Mouse (Mus musculus): ENCODE results near the gene Pdp2. TPM values are rescaled to one million over a fixed set of nuclear protein-coding genes. Genes with fewer than 3 reads are reported as not detected.
"Not testable (repeated sequence)": the region's sequence is repeated elsewhere in the genome, so short reads cannot be mapped to it uniquely, and the experiment has no call there.

Pdp2 gene
- polyA plus RNA-seq, 1 experiment from 2014 or later = 12.2 TPM

- no peaks in the 10 kb centered on the region for H3K9me3 ChIP-seq (ENCODE audit: control insufficient read depth)
- H3K4me3 ChIP-seq (ENCODE audit: low read depth, low read length) = peak within 1 kb of the TSS; percentile 88
- no peak; the same call in 1 of the 2 replicates for TF ChIP-seq CTCF (IDR thresholded peaks at IDR 0.05; ENCODE audit: low read depth)
- peak; percentile 90 for ATAC-seq
- H3K27ac ChIP-seq (ENCODE audit: low read depth, low read length) = peak within 1 kb of the TSS; percentile 77
- H3K36me3 ChIP-seq (ENCODE audit: control insufficient read depth, insufficient read depth) = peaks cover 8% of the 10 kb centered on the region
- peak within 1 kb of the TSS; percentile 80 for H3K4me2 ChIP-seq (replicated peaks; ENCODE audit: low read depth)
- H3K4me1 ChIP-seq (replicated peaks; ENCODE audit: control insufficient read depth, insufficient read depth, low read length) = peaks cover 8% of the 10 kb centered on the region; the same call in 1 of the 2 replicates
- no peaks in the 10 kb centered on the region for H3K27me3 ChIP-seq (replicated peaks; ENCODE audit: control insufficient read depth, insufficient read depth, low read length)
- H3K9ac ChIP-seq (ENCODE audit: low read depth, low read length) = peak within 1 kb of the TSS; percentile 71
- under 1% methylated on average over 66 of the region's 66 CpGs for WGBS
Observed at GRCm38 (mm10) chr8:104641426-104642323, 50.4 kb downstream of the Pdp2 start, which contains the start of gene Ciao2b. Ciao2b (minus strand) TSS chr8:104641965.

- Histone ChIP-seq H3K4me1 (replicated peaks; ENCODE audit: control insufficient read depth, insufficient read depth, low read length) (peaks cover 8% of the 10 kb centered on the region; the same call in 1 of the 2 replicates), H3K4me3 (ENCODE audit: low read depth, low read length) (peak overlapping the region; percentile 88), H3K27me3 (replicated peaks; ENCODE audit: control insufficient read depth, insufficient read depth, low read length) (no peaks in the 10 kb centered on the region), H3K9ac (ENCODE audit: low read depth, low read length) (peak overlapping the region; percentile 71), H3K36me3 (ENCODE audit: control insufficient read depth, insufficient read depth) (peaks cover 8% of the 10 kb centered on the region), H3K4me2 (replicated peaks; ENCODE audit: low read depth) (peak overlapping the region; percentile 80), H3K27ac (ENCODE audit: low read depth, low read length) (peak overlapping the region; percentile 77; the same call in 1 of the 2 replicates), H3K9me3 (ENCODE audit: control insufficient read depth) (no peaks in the 10 kb centered on the region)
- WGBS = 76% methylated on average over 6 of the region's 6 CpGs
- no peak for ATAC-seq
- TF ChIP-seq CTCF (IDR thresholded peaks at IDR 0.05; ENCODE audit: low read depth) = no peak
Observed at GRCm38 (mm10) chr8:104642324-104642654, 51.0 kb downstream of the Pdp2 start.

GRCm38 (mm10) chr8:104644187-104644586 is 52.9 kb downstream of the Pdp2 start:
- H3K9me3 ChIP-seq (ENCODE audit: control insufficient read depth); H3K36me3 ChIP-seq (ENCODE audit: control insufficient read depth, insufficient read depth); H3K27ac ChIP-seq (ENCODE audit: low read depth, low read length); H3K4me2 ChIP-seq (replicated peaks; ENCODE audit: low read depth); H3K4me1 ChIP-seq (replicated peaks; ENCODE audit: control insufficient read depth, insufficient read depth, low read length); ATAC-seq; H3K9ac ChIP-seq (ENCODE audit: low read depth, low read length); H3K4me3 ChIP-seq (ENCODE audit: low read depth, low read length); H3K27me3 ChIP-seq (replicated peaks; ENCODE audit: control insufficient read depth, insufficient read depth, low read length): not testable (repeated sequence)
- TF ChIP-seq CTCF (IDR thresholded peaks at IDR 0.05; ENCODE audit: low read depth) = peak; percentile 47
- WGBS = 68% methylated on average over 3 of the region's 3 CpGs

Other genes starting within 250 kb of the Pdp2 start
- gene Cmtm4, start 195.6 kb upstream of the Pdp2 start, polyA plus RNA-seq (2015; fragmentation: Nextera tagmentation; extraction: Ambion mirVana) = 5.9 and 6.7 TPM in 2 replicates
- gene Dync1li2, start 148.4 kb upstream of the Pdp2 start, polyA plus RNA-seq (2015; fragmentation: Nextera tagmentation; extraction: Ambion mirVana) = 19.0 and 20.4 TPM in 2 replicates
- 0.16 TPM in 2 replicates for gene Terb1, start 81.5 kb upstream of the Pdp2 start, polyA plus RNA-seq (2015; fragmentation: Nextera tagmentation; extraction: Ambion mirVana)
- 43.8 and 48.6 TPM in 2 replicates for gene Nae1, start 56.8 kb upstream of the Pdp2 start, polyA plus RNA-seq (2015; fragmentation: Nextera tagmentation; extraction: Ambion mirVana)
- gene Car7, start 56.8 kb upstream of the Pdp2 start, polyA plus RNA-seq (2015; fragmentation: Nextera tagmentation; extraction: Ambion mirVana) = 0.82 and 1.1 TPM in 2 replicates
- not detected in 2 replicates for gene Cdh16, start 32.9 kb downstream of the Pdp2 start, polyA plus RNA-seq (2015; fragmentation: Nextera tagmentation; extraction: Ambion mirVana)
- 5.8 and 6.1 TPM in 2 replicates for gene Rrad, start 39.9 kb downstream of the Pdp2 start, polyA plus RNA-seq (2015; fragmentation: Nextera tagmentation; extraction: Ambion mirVana)
- gene Ciao2b, start 50.5 kb downstream of the Pdp2 start, polyA plus RNA-seq (2015; fragmentation: Nextera tagmentation; extraction: Ambion mirVana) = 59.1 and 60.6 TPM in 2 replicates
- gene Ces2a, start 142.6 kb downstream of the Pdp2 start, polyA plus RNA-seq (2015; fragmentation: Nextera tagmentation; extraction: Ambion mirVana) = 5.4 and 6.1 TPM in 2 replicates
- gene Ces2b, start 240.1 kb downstream of the Pdp2 start, polyA plus RNA-seq (2015; fragmentation: Nextera tagmentation; extraction: Ambion mirVana) = 0.52 and 1.2 TPM in 2 replicates

Data from intestine, postnatal 0 days (tissue).